Mouse (Mus musculus) ES-E14 (cell line): ENCODE measurements around the gene Sik3. TPM values are rescaled to one million over a fixed set of nuclear protein-coding genes. Genes with fewer than 3 reads are reported as not detected.

Source experiments
- DNase-seq: peaks from one replicate; pipeline ENCODE4 v3.0.0-alpha.2; 2013; ENCODE audit warnings: low read depth, low spot score
- H3K27ac ChIP-seq: 2 replicates; pipeline ENCODE4 v1.5.1; 2012; ENCODE audit warnings: low read depth, mild to moderate bottlenecking, low read length, moderate library complexity, mixed read lengths; ENCODE audit not compliant: poor library complexity, insufficient read depth, severe bottlenecking
- H3K36me3 ChIP-seq: 2 replicates; pipeline ENCODE4 v1.6.1; 2012; ENCODE audit warnings: mild to moderate bottlenecking, low read length, moderate library complexity, mixed read lengths; ENCODE audit not compliant: control insufficient read depth, poor library complexity, insufficient read depth, severe bottlenecking
- H3K4me1 ChIP-seq, 2 experiments: fragments of 150-350 bp in 1 of 2; sonication (generic) in 1 of 2; 2 replicates each; pipeline ENCODE4 v1.6.1; 2012; ENCODE audit warnings: low read length in 2 of 2, mild to moderate bottlenecking in 1 of 2, mixed read lengths in 1 of 2; ENCODE audit not compliant: control insufficient read depth in 2 of 2, insufficient read depth in 2 of 2, poor library complexity in 1 of 2
- H3K4me3 ChIP-seq, 2 experiments: fragments of 150-350 bp in 1 of 2; sonication (generic) in 1 of 2; 2 replicates each; pipeline ENCODE4 v1.5.1; 2012; ENCODE audit warnings: low read length in 2 of 2, low read depth in 1 of 2, mild to moderate bottlenecking in 1 of 2, mixed read lengths in 1 of 2; ENCODE audit not compliant: insufficient read depth in 1 of 2, poor library complexity in 1 of 2, severe bottlenecking in 1 of 2
- H3K9ac ChIP-seq: 2 replicates; pipeline ENCODE4 v1.6.1; 2012; ENCODE audit warnings: low read depth, mild to moderate bottlenecking, low read length, mixed read lengths; ENCODE audit not compliant: poor library complexity, insufficient read depth, severe bottlenecking
- H3K9me3 ChIP-seq: fragments of 150-350 bp; sonication (generic); 2 replicates; pipeline ENCODE4 v1.6.1; 2012; ENCODE audit warnings: low read depth, mild to moderate bottlenecking, low read length; ENCODE audit not compliant: control insufficient read depth, insufficient read depth
- CHD2 ChIP-seq: IDR thresholded peaks from 2 replicates; pipeline ENCODE4 v1.6.1; 2014; ENCODE audit warnings: mild to moderate bottlenecking, low read depth, low read length, inconsistent platforms
- HCFC1 ChIP-seq: IDR thresholded peaks from 2 replicates; pipeline ENCODE4 v1.6.1; 2012; ENCODE audit warnings: low read length, inconsistent platforms, borderline replicate concordance; ENCODE audit not compliant: insufficient read depth
- MAFK ChIP-seq: IDR thresholded peaks from 2 replicates; pipeline ENCODE4 v1.6.1; 2014; ENCODE audit warnings: mild to moderate bottlenecking, low read depth, low read length, inconsistent platforms; ENCODE audit not compliant: insufficient read depth
- ZC3H11A ChIP-seq: IDR thresholded peaks from 2 replicates; pipeline ENCODE4 v1.6.1; 2012; ENCODE audit warnings: low read depth, mild to moderate bottlenecking, inconsistent platforms, low read length, borderline replicate concordance
- ZNF384 ChIP-seq: IDR thresholded peaks from 2 replicates; pipeline ENCODE4 v1.6.1; 2012; ENCODE audit warnings: low read depth, low read length, inconsistent platforms
- in situ Hi-C, 2 experiments: fragments of 600-800 bp; cut with MboI; formaldehyde crosslinking; loops; one replicate each; pipeline ENCODE4 v1.15.1; 2025; ENCODE audit warnings: low sequenced_read_pairs in 2 of 2, inconsistent platforms in 1 of 2; ENCODE audit not compliant: unreplicated experiment in 2 of 2
- total RNA-seq: library from RNA; depleted of rRNA; stranded (reverse); fragments of 300-350 nt; gene quantifications from 2 replicates; pipeline ENCODE4 v1.2.3, GENCODE M21; 2012

Gene Sik3
- total RNA-seq, 1 experiment, result 18.9 TPM

DNA sequence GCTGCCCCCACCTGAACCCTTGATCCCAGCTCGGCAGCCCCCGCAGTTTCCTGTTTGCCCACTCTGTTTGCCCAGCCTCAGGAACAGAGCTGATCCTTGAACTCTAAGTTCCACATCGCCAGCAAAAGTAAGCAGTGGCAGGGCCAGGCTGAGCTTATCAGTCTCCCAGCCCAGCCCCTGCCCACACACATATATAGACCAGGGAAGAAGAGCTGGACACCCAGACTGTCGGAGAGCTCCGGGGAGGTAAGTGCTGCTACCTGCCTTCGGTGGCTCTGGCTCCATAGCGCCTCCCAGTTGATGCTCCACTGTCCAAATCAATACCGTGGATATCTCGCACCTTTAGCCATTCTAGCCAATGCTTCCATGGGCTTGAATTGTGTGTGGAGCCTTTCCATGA lies 215.9 kb downstream of the Sik3 start, which contains the start of gene Apoa1:
Apoa1 (plus strand) TSS at position 90 of the 400 bp plus-strand sequence.
- in situ Hi-C loops, result no loop called here
- H3K27ac ChIP-seq, result no peak within 1 kb of the TSS
- TF ChIP-seq ZNF384 (no peak), CHD2 (no peak), MAFK (no peak), HCFC1 (no peak), ZC3H11A (no peak)
- no peak within 1 kb of the TSS for H3K9ac ChIP-seq
- H3K4me1 ChIP-seq, result peaks cover 0 to 3% of the 10 kb centered on the region in 2 experiments; a peak in 1 of 4 replicates
- no peak within 1 kb of the TSS for H3K4me3 ChIP-seq
- no peak for DNase-seq
- H3K9me3 ChIP-seq, result no peaks in the 10 kb centered on the region
- H3K36me3 ChIP-seq, result no peaks in the 10 kb centered on the region

DNA sequence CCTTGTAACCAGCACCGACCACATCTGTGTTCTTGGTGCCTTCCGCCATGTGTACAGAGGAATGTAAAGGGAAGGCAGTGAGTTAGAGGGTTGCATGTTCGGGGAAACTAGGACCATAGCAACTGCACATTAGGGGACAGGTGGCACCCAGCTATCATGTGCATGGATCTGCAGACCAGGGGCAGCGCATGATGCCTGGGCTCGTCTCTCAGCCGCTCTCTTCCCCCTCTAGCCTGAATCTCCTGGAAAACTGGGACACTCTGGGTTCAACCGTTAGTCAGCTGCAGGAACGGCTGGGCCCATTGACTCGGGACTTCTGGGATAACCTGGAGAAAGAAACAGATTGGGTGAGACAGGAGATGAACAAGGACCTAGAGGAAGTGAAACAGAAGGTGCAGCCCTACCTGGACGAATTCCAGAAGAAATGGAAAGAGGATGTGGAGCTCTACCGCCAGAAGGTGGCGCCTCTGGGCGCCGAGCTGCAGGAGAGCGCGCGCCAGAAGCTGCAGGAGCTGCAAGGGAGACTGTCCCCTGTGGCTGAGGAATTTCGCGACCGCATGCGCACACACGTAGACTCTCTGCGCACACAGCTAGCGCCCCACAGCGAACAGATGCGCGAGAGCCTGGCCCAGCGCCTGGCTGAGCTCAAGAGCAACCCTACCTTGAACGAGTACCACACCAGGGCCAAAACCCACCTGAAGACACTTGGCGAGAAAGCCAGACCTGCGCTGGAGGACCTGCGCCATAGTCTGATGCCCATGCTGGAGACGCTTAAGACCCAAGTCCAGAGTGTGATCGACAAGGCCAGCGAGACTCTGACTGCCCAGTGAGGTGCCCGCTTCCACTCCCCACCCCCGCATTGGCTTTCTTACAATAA lies 217.2 kb downstream of the Sik3 start:
- Histone ChIP-seq H3K9me3 (no peaks in the 10 kb centered on the region), H3K9ac (peak overlapping the region; percentile 45), H3K27ac (no peak overlapping the region), H3K4me3 (peak overlapping the region; percentile 50 to 59), H3K4me1 (peaks cover 0 to 3% of the 10 kb centered on the region in 2 experiments; a peak in 1 of 4 replicates), H3K36me3 (no peaks in the 10 kb centered on the region)
- in situ Hi-C loops, result no loop called here
- TF ChIP-seq ZNF384 (no peak), HCFC1 (0 out of 2 replicates have a peak, but pooled peaks have one; percentile 41)
- peak; percentile 76 for DNase-seq

DNA sequence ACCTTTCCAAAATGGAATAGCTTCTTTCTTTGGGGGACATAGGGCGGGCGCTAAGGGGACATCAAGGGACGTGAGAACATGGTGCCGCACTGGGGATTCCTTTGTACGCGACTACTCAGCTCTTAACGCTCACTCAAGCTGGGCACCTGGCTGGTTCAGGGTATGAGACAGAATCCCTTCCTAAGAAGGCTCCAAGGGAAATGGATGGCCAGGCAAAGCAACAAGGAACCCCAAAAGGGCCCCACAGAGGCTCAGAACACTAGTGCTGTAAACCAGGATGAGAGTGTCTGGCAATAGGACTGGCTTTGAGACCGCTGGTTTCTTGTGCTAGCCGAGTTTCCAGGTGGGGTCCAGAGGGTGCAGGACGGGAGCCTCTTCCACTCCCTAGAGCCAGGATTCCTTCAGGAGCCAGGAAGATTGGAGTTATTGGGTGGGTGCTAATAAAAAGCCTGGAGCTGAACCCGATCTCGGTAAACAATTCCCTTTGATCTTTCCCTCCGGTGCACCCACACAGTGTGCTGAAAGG lies 217.9 kb downstream of the Sik3 start:
- no peaks in the 10 kb centered on the region for H3K9me3 ChIP-seq
- no peaks in the 10 kb centered on the region for H3K36me3 ChIP-seq
- H3K4me1 ChIP-seq, result peaks cover 0 to 3% of the 10 kb centered on the region in 2 experiments; a peak in 1 of 4 replicates
- in situ Hi-C loops, result no loop called here
- DNase-seq, result no peak
- TF ChIP-seq ZC3H11A (no peak), CHD2 (no peak), ZNF384 (no peak), MAFK (no peak), HCFC1 (no peak)
- H3K4me3 ChIP-seq, result peak overlapping the region; percentile 50 to 59
- peak overlapping the region; percentile 45 for H3K9ac ChIP-seq
- no peak overlapping the region for H3K27ac ChIP-seq

DNA sequence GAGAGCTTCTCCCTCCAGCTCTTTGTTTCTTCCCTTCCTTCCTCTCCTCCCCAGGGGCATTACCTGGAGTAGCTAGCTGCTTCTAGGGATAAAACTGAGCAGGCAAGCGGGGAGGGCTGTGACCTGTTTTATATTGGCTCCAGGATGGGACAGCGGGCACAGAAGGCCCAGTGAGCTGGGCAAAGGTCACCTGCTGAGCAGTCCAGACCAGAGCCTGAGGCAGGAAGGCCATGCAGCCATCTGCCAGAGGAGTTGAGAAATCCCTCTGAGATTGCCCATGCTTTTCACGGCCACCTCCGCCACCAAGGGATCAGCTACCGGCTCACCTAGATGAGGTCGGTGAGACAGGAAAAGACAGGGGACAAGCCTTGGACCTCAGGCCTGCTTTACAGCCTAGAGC lies 222.6 kb downstream of the Sik3 start:
- in situ Hi-C loops, result no loop called here
- H3K9ac ChIP-seq, result no peak overlapping the region
- H3K27ac ChIP-seq, result no peak overlapping the region
- TF ChIP-seq CHD2 (no peak), MAFK (no peak), HCFC1 (no peak)
- peaks cover 0 to 2% of the 10 kb centered on the region in 2 experiments; a peak in 1 of 4 replicates for H3K4me1 ChIP-seq
- H3K36me3 ChIP-seq, result no peaks in the 10 kb centered on the region
- DNase-seq, result no peak
- no peak overlapping the region for H3K4me3 ChIP-seq
- no peaks in the 10 kb centered on the region for H3K9me3 ChIP-seq

DNA sequence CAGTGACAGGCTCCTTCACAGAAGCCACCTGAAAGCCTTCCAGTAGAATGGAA lies 222.8 kb downstream of the Sik3 start, which contains the start of gene Apoc3:
Apoc3 (minus strand) TSS at position 41 of the 53 bp plus-strand sequence.
- in situ Hi-C loops, result no loop called here
- H3K27ac ChIP-seq, result no peak within 1 kb of the TSS

More for the DNA sequence above, 222.8 kb downstream of the Sik3 start, which contains the start of gene Apoc3:
- peaks cover 0 to 2% of the 10 kb centered on the region in 2 experiments; a peak in 1 of 4 replicates for H3K4me1 ChIP-seq
- no peaks in the 10 kb centered on the region for H3K9me3 ChIP-seq
- DNase-seq, result no peak
- no peak within 1 kb of the TSS for H3K4me3 ChIP-seq
- H3K36me3 ChIP-seq, result no peaks in the 10 kb centered on the region
- no peak within 1 kb of the TSS for H3K9ac ChIP-seq
- TF ChIP-seq MAFK (no peak), ZNF384 (no peak), CHD2 (no peak), ZC3H11A (no peak), HCFC1 (no peak)
